Mouse (Mus musculus): ENCODE results near the gene Depdc1a. TPM values are rescaled to one million over a fixed set of nuclear protein-coding genes. Genes with fewer than 3 reads are reported as not detected.
"Not testable (repeated sequence)": the region's sequence is repeated elsewhere in the genome, so short reads cannot be mapped to it uniquely, and the experiment has no call there.

Depdc1a gene
- polyA plus RNA-seq (2015; fragmentation: Nextera tagmentation; extraction: Ambion mirVana): 24.0 and 33.8 TPM in 2 replicates

GRCm38 (mm10) chr3:159495243-159495801, at the start of gene Depdc1a:
TSS of gene Depdc1a (plus strand) at chr3:159495433.
- H3K4me1 ChIP-seq (replicated peaks): peaks cover 4% of the 10 kb centered on the region
- peak within 1 kb of the TSS; percentile 87 for H3K27ac ChIP-seq
- peak within 1 kb of the TSS; percentile 87 for H3K9ac ChIP-seq
- WGBS (ENCODE audit: insufficient replicate concordance): 0% methylated on average over 28 of the region's 28 CpGs
- no peaks in the 10 kb centered on the region for H3K9me3 ChIP-seq (replicated peaks)
- peak within 1 kb of the TSS; percentile 81 for H3K4me3 ChIP-seq (replicated peaks)
- ATAC-seq (ENCODE audit: low read depth) (peak; percentile 100), DNase-seq (peak; percentile 88)
- peaks cover 11% of the 10 kb centered on the region for H3K36me3 ChIP-seq
- no peaks in the 10 kb centered on the region for H3K27me3 ChIP-seq
- H3K4me2 ChIP-seq: peak within 1 kb of the TSS; percentile 63

- H3K27ac ChIP-seq: no peak overlapping the region
- no peaks in the 10 kb centered on the region for H3K4me1 ChIP-seq (replicated peaks)
- ATAC-seq (ENCODE audit: low read depth) (no peak), DNase-seq (no peak)
- no peaks in the 10 kb centered on the region for H3K36me3 ChIP-seq
- H3K9me3 ChIP-seq (replicated peaks): no peaks in the 10 kb centered on the region
- no peak overlapping the region for H3K4me2 ChIP-seq
- 56% methylated on average over 1 of the region's 1 CpGs for WGBS (ENCODE audit: insufficient replicate concordance)
- no peak overlapping the region for H3K4me3 ChIP-seq (replicated peaks)
- H3K9ac ChIP-seq: no peak overlapping the region
- H3K27me3 ChIP-seq: no peaks in the 10 kb centered on the region
These were observed 25.2 kb upstream of the Depdc1a start for GRCm38 (mm10) chr3:159470059-159470458.

- ATAC-seq (ENCODE audit: low read depth): no peak
- DNase-seq: no peak
- Histone ChIP-seq H3K27ac (no peak overlapping the region), H3K27me3 (no peaks in the 10 kb centered on the region), H3K9me3 (replicated peaks) (no peaks in the 10 kb centered on the region), H3K4me3 (replicated peaks) (no peak overlapping the region), H3K9ac (no peak overlapping the region), H3K36me3 (no peaks in the 10 kb centered on the region), H3K4me1 (replicated peaks) (no peaks in the 10 kb centered on the region), H3K4me2 (no peak overlapping the region)
- 46% methylated on average over 1 of the region's 1 CpGs for WGBS (ENCODE audit: insufficient replicate concordance)
These were observed 19.8 kb upstream of the Depdc1a start for GRCm38 (mm10) chr3:159475465-159475864.

GRCm38 (mm10) chr3:159477250-159477962, 17.8 kb upstream of the Depdc1a start:
- 61% methylated on average over 1 of the region's 1 CpGs for WGBS (ENCODE audit: insufficient replicate concordance)
- H3K9ac ChIP-seq: no peak overlapping the region
- H3K36me3 ChIP-seq: no peaks in the 10 kb centered on the region
- H3K9me3 ChIP-seq (replicated peaks): no peaks in the 10 kb centered on the region
- H3K4me3 ChIP-seq (replicated peaks): no peak overlapping the region
- no peaks in the 10 kb centered on the region for H3K4me1 ChIP-seq (replicated peaks)
- H3K27ac ChIP-seq: no peak overlapping the region
- no peaks in the 10 kb centered on the region for H3K27me3 ChIP-seq
- no peak overlapping the region for H3K4me2 ChIP-seq
- DNase-seq: no peak
- ATAC-seq (ENCODE audit: low read depth): no peak

GRCm38 (mm10) chr3:159494709-159495108, 524 bp upstream of the Depdc1a start:
- not testable (repeated sequence) for DNase-seq; H3K4me1 ChIP-seq (replicated peaks); H3K27me3 ChIP-seq; H3K36me3 ChIP-seq; H3K9me3 ChIP-seq (replicated peaks)
- H3K4me3 ChIP-seq (replicated peaks): peak overlapping the region; percentile 81
- ATAC-seq (ENCODE audit: low read depth): peak; percentile 1; the same call in 1 of the 2 replicates
- H3K9ac ChIP-seq: peak overlapping the region; percentile 87
- H3K4me2 ChIP-seq: peak overlapping the region; percentile 63
- peak overlapping the region; percentile 61; the same call in 1 of the 2 replicates for H3K27ac ChIP-seq

- Histone ChIP-seq H3K9me3 (replicated peaks) (no peaks in the 10 kb centered on the region), H3K27ac (no peak overlapping the region), H3K4me3 (replicated peaks) (no peak overlapping the region), H3K27me3 (no peaks in the 10 kb centered on the region), H3K4me1 (replicated peaks) (no peaks in the 10 kb centered on the region), H3K9ac (no peak overlapping the region), H3K36me3 (peaks cover 9% of the 10 kb centered on the region), H3K4me2 (no peak overlapping the region)
- DNase-seq (no peak), ATAC-seq (ENCODE audit: low read depth) (no peak)
These were observed 13.7 kb downstream of the Depdc1a start for GRCm38 (mm10) chr3:159508899-159509298.

- H3K4me2 ChIP-seq: no peak overlapping the region
- no peak overlapping the region for H3K4me3 ChIP-seq (replicated peaks)
- ATAC-seq (ENCODE audit: low read depth) (no peak), DNase-seq (no peak)
- no peak overlapping the region for H3K27ac ChIP-seq
- no peaks in the 10 kb centered on the region for H3K27me3 ChIP-seq
- H3K9ac ChIP-seq: no peak overlapping the region
- H3K9me3 ChIP-seq (replicated peaks): no peaks in the 10 kb centered on the region
- peaks cover 19% of the 10 kb centered on the region for H3K36me3 ChIP-seq
- H3K4me1 ChIP-seq (replicated peaks): no peaks in the 10 kb centered on the region
These were observed 33.3 kb downstream of the Depdc1a start for GRCm38 (mm10) chr3:159528563-159528962.

- no peak for DNase-seq
- H3K27me3 ChIP-seq: no peaks in the 10 kb centered on the region
- no peak overlapping the region for H3K4me2 ChIP-seq
- H3K9me3 ChIP-seq (replicated peaks): no peaks in the 10 kb centered on the region
- H3K36me3 ChIP-seq: no peaks in the 10 kb centered on the region
- H3K9ac ChIP-seq: no peak overlapping the region
- no peak overlapping the region for H3K4me3 ChIP-seq (replicated peaks)
- no peak overlapping the region for H3K27ac ChIP-seq
- ATAC-seq (ENCODE audit: low read depth): no peak
- 62% methylated on average over 3 of the region's 3 CpGs for WGBS (ENCODE audit: insufficient replicate concordance)
- no peaks in the 10 kb centered on the region for H3K4me1 ChIP-seq (replicated peaks)
These were observed 53.1 kb downstream of the Depdc1a start for GRCm38 (mm10) chr3:159548303-159548702.

GRCm38 (mm10) chr3:159550224-159550623, 55.0 kb downstream of the Depdc1a start:
- no peak overlapping the region for H3K4me2 ChIP-seq
- ATAC-seq (ENCODE audit: low read depth): no peak
- H3K27ac ChIP-seq: no peak overlapping the region
- H3K4me1 ChIP-seq (replicated peaks): no peaks in the 10 kb centered on the region
- H3K4me3 ChIP-seq (replicated peaks): no peak overlapping the region
- H3K27me3 ChIP-seq: no peaks in the 10 kb centered on the region
- H3K9me3 ChIP-seq (replicated peaks): no peaks in the 10 kb centered on the region
- H3K9ac ChIP-seq: no peak overlapping the region
- H3K36me3 ChIP-seq: no peaks in the 10 kb centered on the region
- no peak for DNase-seq

Other genes starting within 250 kb of the Depdc1a start
- gene Rpe65, start 103.7 kb downstream of the Depdc1a start, polyA plus RNA-seq (2015; fragmentation: Nextera tagmentation; extraction: Ambion mirVana): not detected in 2 replicates